Mouse (Mus musculus) stomach, embryonic 15.5 days (tissue): ENCODE data around the gene Mrpl12. TPM values are rescaled to one million over a fixed set of nuclear protein-coding genes. Genes with fewer than 3 reads are reported as not detected.

ENCODE experiments used
- ATAC-seq: fragments of 200-750 bp; cut with Nextera tagmentation; 2 replicates; pipeline ENCODE4 v1.8.0; 2017; ENCODE audit warnings: low read depth, moderate number of reproducible peaks, moderate TSS enrichment; ENCODE audit not compliant: insufficient read depth, low FRiP score
- H3K27ac ChIP-seq: fragments of 300-500 bp; sonication (generic); 2 replicates; pipeline ENCODE4 v1.5.1; 2015; ENCODE audit warnings: mild to moderate bottlenecking, inconsistent platforms
- H3K27me3 ChIP-seq: fragments of 300-500 bp; sonication (generic); replicated peaks from 2 replicates; pipeline ENCODE4 v1.6.1; 2015; ENCODE audit warnings: inconsistent platforms
- H3K36me3 ChIP-seq: fragments of 300-500 bp; sonication (generic); 2 replicates; pipeline ENCODE4 v1.6.1; 2015; ENCODE audit warnings: inconsistent platforms
- H3K4me1 ChIP-seq: fragments of 300-500 bp; sonication (generic); 2 replicates; pipeline ENCODE4 v1.6.1; 2015; ENCODE audit warnings: inconsistent platforms
- H3K4me2 ChIP-seq: fragments of 300-500 bp; sonication (generic); 2 replicates; pipeline ENCODE4 v1.6.1; 2015; ENCODE audit warnings: mild to moderate bottlenecking, inconsistent platforms
- H3K4me3 ChIP-seq: fragments of 300-500 bp; sonication (generic); replicated peaks from 2 replicates; pipeline ENCODE4 v1.5.1; 2015; ENCODE audit warnings: inconsistent platforms
- H3K9ac ChIP-seq: fragments of 300-500 bp; sonication (generic); 2 replicates; pipeline ENCODE4 v1.6.1; 2015; ENCODE audit warnings: inconsistent platforms
- H3K9me3 ChIP-seq: fragments of 300-500 bp; sonication (generic); 2 replicates; pipeline ENCODE4 v1.6.1; 2016; ENCODE audit warnings: inconsistent platforms
- WGBS: fragments of 180-500 bp; shearing (Covaris S2); methylation state at CpG from one replicate; pipeline ENCODE4 v1.1.7; 2015; 5-methylcytosine and 5-hydroxymethylcytosine counted together
- polyA plus RNA-seq: library from polyadenylated mRNA; unstranded; fragments of >200 nt; fragmentation: Nextera tagmentation; extraction: Ambion mirVana; gene quantifications from 2 replicates; pipeline ENCODE4 v1.2.1, GENCODE M21; 2015

Mrpl12 gene
- polyA plus RNA-seq, 1 experiment from 2014 or later: 157 TPM

- peak overlapping the region; percentile 100 for H3K4me3 ChIP-seq
- no peaks in the 10 kb centered on the region for H3K9me3 ChIP-seq
- H3K4me2 ChIP-seq: peak overlapping the region; percentile 82
- H3K9ac ChIP-seq: peak overlapping the region; percentile 97
- 6% methylated on average over 10 of the region's 10 CpGs for WGBS
- H3K4me1 ChIP-seq: peaks cover 16% of the 10 kb centered on the region
- H3K27me3 ChIP-seq: no peaks in the 10 kb centered on the region
- peak overlapping the region; percentile 73 for H3K27ac ChIP-seq
- no peak for ATAC-seq
- H3K36me3 ChIP-seq: peaks cover 49% of the 10 kb centered on the region
Measured at GRCm38 (mm10) chr11:120485251-120485650, 838 bp downstream of the Mrpl12 start.

GRCm38 (mm10) chr11:120488516-120488915 is 4.1 kb downstream of the Mrpl12 start:
- Histone ChIP-seq H3K4me2 (no peak overlapping the region), H3K4me3 (no peak overlapping the region), H3K36me3 (peaks cover 25% of the 10 kb centered on the region), H3K27ac (no peak overlapping the region), H3K9ac (no peak overlapping the region), H3K4me1 (peaks cover 36% of the 10 kb centered on the region), H3K9me3 (no peaks in the 10 kb centered on the region), H3K27me3 (no peaks in the 10 kb centered on the region)
- WGBS: 72% methylated on average over 4 of the region's 4 CpGs
- no peak for ATAC-seq

- peak overlapping the region; percentile 90 for H3K27ac ChIP-seq
- no peak overlapping the region for H3K9ac ChIP-seq
- peaks cover 29% of the 10 kb centered on the region for H3K36me3 ChIP-seq
- WGBS: 61% methylated on average over 4 of the region's 4 CpGs
- no peak overlapping the region for H3K4me3 ChIP-seq
- H3K9me3 ChIP-seq: no peaks in the 10 kb centered on the region
- H3K27me3 ChIP-seq: no peaks in the 10 kb centered on the region
- peak; percentile 42 for ATAC-seq
- peaks cover 38% of the 10 kb centered on the region for H3K4me1 ChIP-seq
- no peak overlapping the region for H3K4me2 ChIP-seq
Measured at GRCm38 (mm10) chr11:120489054-120489761, 4.8 kb downstream of the Mrpl12 start.

- H3K4me3 ChIP-seq: no peak overlapping the region
- WGBS: 35% methylated on average over 4 of the region's 4 CpGs
- H3K27ac ChIP-seq: peak overlapping the region; percentile 90
- H3K9ac ChIP-seq: peak overlapping the region; percentile 90; the same call in 1 of the 2 replicates
- no peaks in the 10 kb centered on the region for H3K27me3 ChIP-seq
- peaks cover 39% of the 10 kb centered on the region for H3K4me1 ChIP-seq
- no peaks in the 10 kb centered on the region for H3K9me3 ChIP-seq
- peak overlapping the region; percentile 96 for H3K4me2 ChIP-seq
- peaks cover 37% of the 10 kb centered on the region for H3K36me3 ChIP-seq
- ATAC-seq: no peak
Measured at GRCm38 (mm10) chr11:120490291-120491046, 6.1 kb downstream of the Mrpl12 start.

- peak within 1 kb of the TSS; percentile 96 for H3K4me3 ChIP-seq
- H3K9ac ChIP-seq: peak within 1 kb of the TSS; percentile 90
- no peaks in the 10 kb centered on the region for H3K27me3 ChIP-seq
- H3K36me3 ChIP-seq: peaks cover 42% of the 10 kb centered on the region
- WGBS: under 1% methylated on average over 35 of the region's 35 CpGs
- peak within 1 kb of the TSS; percentile 90 for H3K27ac ChIP-seq
- ATAC-seq: peak; percentile 85
- H3K4me2 ChIP-seq: peak within 1 kb of the TSS; percentile 96
- H3K9me3 ChIP-seq: no peaks in the 10 kb centered on the region
- peaks cover 33% of the 10 kb centered on the region for H3K4me1 ChIP-seq
Measured at GRCm38 (mm10) chr11:120491317-120492023, 7.1 kb downstream of the Mrpl12 start, which contains the start of gene Slc25a10. Gene Slc25a10, plus strand, starts transcription at chr11:120491840.

GRCm38 (mm10) chr11:120492024-120492877 is 7.8 kb downstream of the Mrpl12 start:
- H3K27ac ChIP-seq: peak overlapping the region; percentile 90
- H3K9ac ChIP-seq: peak overlapping the region; percentile 90
- H3K36me3 ChIP-seq: peaks cover 39% of the 10 kb centered on the region
- H3K4me2 ChIP-seq: peak overlapping the region; percentile 96
- no peaks in the 10 kb centered on the region for H3K27me3 ChIP-seq
- H3K9me3 ChIP-seq: no peaks in the 10 kb centered on the region
- peak overlapping the region; percentile 96 for H3K4me3 ChIP-seq
- peak; percentile 15; the same call in 1 of the 2 replicates for ATAC-seq
- peaks cover 33% of the 10 kb centered on the region for H3K4me1 ChIP-seq
- WGBS: under 1% methylated on average over 48 of the region's 48 CpGs

GRCm38 (mm10) chr11:120492878-120493203 is 8.4 kb downstream of the Mrpl12 start:
- no peak for ATAC-seq
- H3K27ac ChIP-seq: peak overlapping the region; percentile 90
- peaks cover 36% of the 10 kb centered on the region for H3K36me3 ChIP-seq
- no peaks in the 10 kb centered on the region for H3K27me3 ChIP-seq
- H3K4me2 ChIP-seq: peak overlapping the region; percentile 96
- H3K9me3 ChIP-seq: no peaks in the 10 kb centered on the region
- peak overlapping the region; percentile 96 for H3K4me3 ChIP-seq
- H3K4me1 ChIP-seq: peaks cover 33% of the 10 kb centered on the region
- H3K9ac ChIP-seq: peak overlapping the region; percentile 17; the same call in 1 of the 2 replicates
- WGBS: 30% methylated on average over 3 of the region's 3 CpGs

GRCm38 (mm10) chr11:120493351-120493750 is 8.9 kb downstream of the Mrpl12 start:
- H3K27ac ChIP-seq: peak overlapping the region; percentile 90; the same call in 1 of the 2 replicates
- no peak for ATAC-seq
- 37% methylated on average over 3 of the region's 3 CpGs for WGBS

GRCm38 (mm10) chr11:120493911-120494310 is 9.5 kb downstream of the Mrpl12 start:
- Histone ChIP-seq H3K4me3 (no peak overlapping the region), H3K4me1 (peaks cover 36% of the 10 kb centered on the region), H3K4me2 (peak overlapping the region; percentile 96), H3K27ac (no peak overlapping the region), H3K9me3 (no peaks in the 10 kb centered on the region), H3K9ac (no peak overlapping the region), H3K27me3 (no peaks in the 10 kb centered on the region), H3K36me3 (peaks cover 33% of the 10 kb centered on the region)
- 78% methylated on average over 3 of the region's 3 CpGs for WGBS
- ATAC-seq: no peak

More at GRCm38 (mm10) chr11:120493351-120493750, 8.9 kb downstream of the Mrpl12 start:
- Histone ChIP-seq H3K4me2 (peak overlapping the region; percentile 96), H3K27me3 (no peaks in the 10 kb centered on the region), H3K9ac (peak overlapping the region; percentile 17; the same call in 1 of the 2 replicates), H3K4me3 (peak overlapping the region; percentile 96), H3K36me3 (peaks cover 32% of the 10 kb centered on the region), H3K9me3 (no peaks in the 10 kb centered on the region), H3K4me1 (peaks cover 33% of the 10 kb centered on the region)

GRCm38 (mm10) chr11:120497436-120497835 is 13.0 kb downstream of the Mrpl12 start:
- WGBS: 92% methylated on average over 3 of the region's 3 CpGs
- H3K9me3 ChIP-seq: no peaks in the 10 kb centered on the region
- H3K4me3 ChIP-seq: no peak overlapping the region
- peaks cover 36% of the 10 kb centered on the region for H3K36me3 ChIP-seq
- ATAC-seq: no peak
- no peak overlapping the region for H3K9ac ChIP-seq
- H3K27me3 ChIP-seq: no peaks in the 10 kb centered on the region
- H3K4me2 ChIP-seq: no peak overlapping the region
- peaks cover 33% of the 10 kb centered on the region for H3K4me1 ChIP-seq
- no peak overlapping the region for H3K27ac ChIP-seq

GRCm38 (mm10) chr11:120498226-120498625 is 13.8 kb downstream of the Mrpl12 start:
- Histone ChIP-seq H3K27ac (no peak overlapping the region), H3K36me3 (peaks cover 36% of the 10 kb centered on the region), H3K9ac (no peak overlapping the region), H3K9me3 (no peaks in the 10 kb centered on the region), H3K27me3 (no peaks in the 10 kb centered on the region), H3K4me1 (peaks cover 27% of the 10 kb centered on the region), H3K4me2 (no peak overlapping the region), H3K4me3 (no peak overlapping the region)
- no peak for ATAC-seq
- WGBS: 89% methylated on average over 12 of the region's 12 CpGs
